Mouse (Mus musculus) small intestine, adult 2 months (tissue): ENCODE results near the gene Flvcr2.

Source experiments
- CTCF ChIP-seq: fragments of 200-500 bp; IDR thresholded peaks from 2 replicates; pipeline ENCODE4 v1.5.1; 2012; ENCODE audit warnings: low read depth, mild to moderate bottlenecking, control low read depth, inconsistent platforms, low read length, moderate library complexity, mixed read lengths; ENCODE audit not compliant: insufficient replicate concordance, insufficient read length; ENCODE audit errors: extremely low read depth
- POLR2A ChIP-seq: fragments of 200-500 bp; IDR thresholded peaks from 2 replicates; pipeline ENCODE4 v1.6.1; 2012; ENCODE audit warnings: low read depth, mild to moderate bottlenecking, control low read depth, inconsistent platforms, low read length, moderate library complexity

DNA sequence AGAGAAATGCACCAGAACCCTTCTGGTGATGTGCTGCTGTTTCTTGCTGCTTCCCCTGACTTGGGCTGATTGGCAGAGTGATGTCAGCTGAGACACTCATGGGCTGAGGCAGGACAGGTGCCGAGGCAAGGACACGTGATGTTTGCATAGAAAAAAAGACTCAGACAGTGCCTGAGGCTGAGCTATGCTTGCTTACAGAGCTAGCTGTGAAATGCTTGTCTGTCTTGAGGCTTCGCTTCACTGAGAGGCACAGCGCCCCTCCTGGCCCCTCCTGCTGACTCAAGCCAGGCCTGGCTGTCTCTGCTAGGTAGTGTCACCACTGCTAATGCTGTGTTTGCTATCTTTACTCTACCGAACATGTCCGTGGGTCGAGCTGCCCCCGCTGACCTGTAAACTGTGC, 104.3 kb downstream of the Flvcr2 start:
- TF ChIP-seq POLR2A (no peak), CTCF (no peak)
